Mouse (Mus musculus) midbrain, embryonic 16.5 days (tissue): ENCODE measurements at regions not wholly inside any gene's neighbourhood (a gene's known extent, or its start where the extent isn't known, plus 50 kb on each side); places are given as distances from the start of the nearest gene placed in this dataset.

Experiments
- ATAC-seq: fragments of 200-750 bp; cut with Nextera tagmentation; 2 replicates; pipeline ENCODE4 v1.8.0; 2017; ENCODE audit warnings: moderate TSS enrichment
- H3K27ac ChIP-seq: fragments of 300-500 bp; sonication (generic); 2 replicates; pipeline ENCODE4 v1.5.1; 2014; ENCODE audit warnings: mild to moderate bottlenecking, low read length, mixed read lengths
- H3K27me3 ChIP-seq: fragments of 300-500 bp; sonication (generic); 2 replicates; pipeline ENCODE4 v1.6.1; 2014; ENCODE audit warnings: low read depth, low read length, mixed read lengths; ENCODE audit not compliant: control insufficient read depth, insufficient read depth
- H3K36me3 ChIP-seq: fragments of 300-500 bp; sonication (generic); 2 replicates; pipeline ENCODE4 v1.6.1; 2014; ENCODE audit warnings: mild to moderate bottlenecking, low read length, moderate library complexity, mixed read lengths; ENCODE audit not compliant: control insufficient read depth, insufficient read depth
- H3K4me1 ChIP-seq: fragments of 300-500 bp; sonication (generic); 2 replicates; pipeline ENCODE4 v1.6.1; 2014; ENCODE audit warnings: mild to moderate bottlenecking, low read length, mixed read lengths; ENCODE audit not compliant: control insufficient read depth, insufficient read depth
- H3K4me2 ChIP-seq: fragments of 300-500 bp; sonication (generic); 2 replicates; pipeline ENCODE4 v1.6.1; 2014; ENCODE audit warnings: mild to moderate bottlenecking, low read length, mixed read lengths
- H3K4me3 ChIP-seq: fragments of 300-500 bp; sonication (generic); 2 replicates; pipeline ENCODE4 v1.5.1; 2014; ENCODE audit warnings: low read depth, mild to moderate bottlenecking, low read length, moderate library complexity, mixed read lengths
- H3K9ac ChIP-seq: fragments of 300-500 bp; sonication (generic); 2 replicates; pipeline ENCODE4 v1.6.1; 2014; ENCODE audit warnings: low read depth, low read length, mixed read lengths
- H3K9me3 ChIP-seq: fragments of 300-500 bp; sonication (generic); replicated peaks from 2 replicates; pipeline ENCODE4 v1.6.1; 2014; ENCODE audit warnings: mild to moderate bottlenecking, low read length, mixed read lengths; ENCODE audit not compliant: control insufficient read depth, poor library complexity, severe bottlenecking
- WGBS: fragments of 180-500 bp; shearing (Covaris S2); extraction: QIAGEN DNeasy Blood & Tissue Kit; methylation state at CpG from one replicate; pipeline ENCODE4 v1.1.7; 2014; 5-methylcytosine and 5-hydroxymethylcytosine counted together

GRCm38 (mm10) chr8:41964088-41964487 is 547.2 kb upstream of the Frg1 start:
- no peak overlapping the region for H3K4me2 ChIP-seq
- H3K27me3 ChIP-seq: no peaks in the 10 kb centered on the region
- ATAC-seq: no peak
- no peaks in the 10 kb centered on the region for H3K36me3 ChIP-seq
- H3K27ac ChIP-seq: no peak overlapping the region
- no peak overlapping the region for H3K9ac ChIP-seq
- no peak overlapping the region for H3K4me3 ChIP-seq
- no peaks in the 10 kb centered on the region for H3K4me1 ChIP-seq
- H3K9me3 ChIP-seq: no peaks in the 10 kb centered on the region

- H3K9me3 ChIP-seq: no peaks in the 10 kb centered on the region
- no peak for ATAC-seq
- 76% methylated on average over 1 of the region's 1 CpGs for WGBS
- no peak overlapping the region for H3K9ac ChIP-seq
- no peaks in the 10 kb centered on the region for H3K27me3 ChIP-seq
- H3K36me3 ChIP-seq: no peaks in the 10 kb centered on the region
- no peak overlapping the region for H3K27ac ChIP-seq
- no peaks in the 10 kb centered on the region for H3K4me1 ChIP-seq
- no peak overlapping the region for H3K4me3 ChIP-seq
- H3K4me2 ChIP-seq: no peak overlapping the region
These were observed 540.0 kb upstream of the Frg1 start for GRCm38 (mm10) chr8:41956878-41957277.

- no peak overlapping the region for H3K27ac ChIP-seq
- ATAC-seq: no peak
- no peaks in the 10 kb centered on the region for H3K36me3 ChIP-seq
- H3K4me2 ChIP-seq: no peak overlapping the region
- no peaks in the 10 kb centered on the region for H3K4me1 ChIP-seq
- 86% methylated on average over 1 of the region's 1 CpGs for WGBS
- H3K27me3 ChIP-seq: no peaks in the 10 kb centered on the region
- no peaks in the 10 kb centered on the region for H3K9me3 ChIP-seq
- H3K9ac ChIP-seq: no peak overlapping the region
- no peak overlapping the region for H3K4me3 ChIP-seq
These were observed 533.9 kb upstream of the Frg1 start for GRCm38 (mm10) chr8:41950736-41951135.

- no peaks in the 10 kb centered on the region for H3K4me1 ChIP-seq
- H3K36me3 ChIP-seq: no peaks in the 10 kb centered on the region
- H3K27ac ChIP-seq: no peak overlapping the region
- 86% methylated on average over 4 of the region's 4 CpGs for WGBS
- H3K4me3 ChIP-seq: no peak overlapping the region
- H3K9me3 ChIP-seq: no peaks in the 10 kb centered on the region
- H3K27me3 ChIP-seq: no peaks in the 10 kb centered on the region
- no peak for ATAC-seq
- no peak overlapping the region for H3K4me2 ChIP-seq
- no peak overlapping the region for H3K9ac ChIP-seq
These were observed 522.4 kb upstream of the Frg1 start for GRCm38 (mm10) chr8:41939298-41939697.

GRCm38 (mm10) chr8:41921106-41921505 is 504.2 kb upstream of the Frg1 start:
- no peak for ATAC-seq
- Histone ChIP-seq H3K9ac (no peak overlapping the region), H3K27ac (no peak overlapping the region), H3K36me3 (no peaks in the 10 kb centered on the region), H3K4me2 (no peak overlapping the region), H3K9me3 (peaks cover 6% of the 10 kb centered on the region; the same call in 1 of the 2 replicates), H3K4me3 (no peak overlapping the region), H3K4me1 (no peaks in the 10 kb centered on the region), H3K27me3 (no peaks in the 10 kb centered on the region)
- 66% methylated on average over 7 of the region's 7 CpGs for WGBS

- H3K27me3 ChIP-seq: no peaks in the 10 kb centered on the region
- no peak overlapping the region for H3K9ac ChIP-seq
- no peak for ATAC-seq
- no peak overlapping the region for H3K4me3 ChIP-seq
- 90% methylated on average over 3 of the region's 3 CpGs for WGBS
- H3K9me3 ChIP-seq: peaks cover 6% of the 10 kb centered on the region; the same call in 1 of the 2 replicates
- no peak overlapping the region for H3K4me2 ChIP-seq
- no peaks in the 10 kb centered on the region for H3K36me3 ChIP-seq
- no peaks in the 10 kb centered on the region for H3K4me1 ChIP-seq
- H3K27ac ChIP-seq: no peak overlapping the region
These were observed 503.7 kb upstream of the Frg1 start for GRCm38 (mm10) chr8:41920536-41920935.

- no peak for ATAC-seq
- no peak overlapping the region for H3K4me2 ChIP-seq
- no peak overlapping the region for H3K4me3 ChIP-seq
- no peak overlapping the region for H3K9ac ChIP-seq
- H3K27ac ChIP-seq: no peak overlapping the region
- 0 out of 2 replicates have a peak, but pooled peaks cover 2% of the 10 kb centered on the region for H3K4me1 ChIP-seq
- H3K9me3 ChIP-seq: no peaks in the 10 kb centered on the region
- 7% methylated on average over 2 of the region's 2 CpGs for WGBS
- H3K36me3 ChIP-seq: no peaks in the 10 kb centered on the region
- no peaks in the 10 kb centered on the region for H3K27me3 ChIP-seq
These were observed 461.3 kb upstream of the Frg1 start for GRCm38 (mm10) chr8:41878029-41878748.

- Histone ChIP-seq H3K4me3 (no peak overlapping the region), H3K9me3 (no peaks in the 10 kb centered on the region), H3K27ac (no peak overlapping the region), H3K4me2 (no peak overlapping the region), H3K36me3 (no peaks in the 10 kb centered on the region), H3K9ac (no peak overlapping the region), H3K4me1 (no peaks in the 10 kb centered on the region), H3K27me3 (no peaks in the 10 kb centered on the region)
- 35% methylated on average over 3 of the region's 3 CpGs for WGBS
- no peak for ATAC-seq
These were observed 452.9 kb upstream of the Frg1 start for GRCm38 (mm10) chr8:41869681-41870356.

- Histone ChIP-seq H3K4me2 (no peak overlapping the region), H3K4me1 (no peaks in the 10 kb centered on the region), H3K27me3 (no peaks in the 10 kb centered on the region), H3K9ac (no peak overlapping the region), H3K4me3 (no peak overlapping the region), H3K27ac (no peak overlapping the region), H3K36me3 (no peaks in the 10 kb centered on the region), H3K9me3 (no peaks in the 10 kb centered on the region)
- WGBS: 68% methylated on average over 7 of the region's 7 CpGs
- ATAC-seq: no peak
These were observed 444.0 kb upstream of the Frg1 start for GRCm38 (mm10) chr8:41860918-41861317.
